Mouse (Mus musculus): ENCODE measurements around the gene Aunip. TPM values are rescaled to one million over a fixed set of nuclear protein-coding genes. Genes with fewer than 3 reads are reported as not detected.
A peak's percentile ranks its signal among the peaks of the same experiment; 100 is the strongest.

Gene Aunip
- polyA plus RNA-seq, 1 experiment from 2014 or later: 8.5 TPM

DNA sequence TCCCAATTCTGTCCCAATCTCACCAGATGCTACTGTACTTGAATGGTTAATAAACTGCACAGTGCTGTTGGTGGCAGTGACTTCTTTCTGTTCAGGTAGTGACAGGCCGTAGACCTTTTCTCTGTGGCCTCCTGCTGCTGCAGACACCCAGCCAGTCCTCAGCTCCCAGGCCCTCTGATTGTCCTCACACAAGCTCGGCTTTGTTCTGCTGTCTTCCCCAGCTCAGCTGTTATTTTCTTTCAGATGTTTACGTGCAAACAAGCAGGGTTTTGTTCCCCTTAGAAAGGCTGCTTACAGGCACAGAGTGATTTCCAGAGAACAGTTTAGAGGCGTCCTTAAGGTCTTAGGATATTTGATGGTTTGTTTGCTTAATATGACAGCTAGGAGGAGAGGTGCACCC lies 37.0 kb upstream of the Aunip start:
- Histone ChIP-seq H3K4me2 (no peak overlapping the region), H3K4me1 (peaks cover 11% of the 10 kb centered on the region), H3K27ac (replicated peaks) (no peak overlapping the region), H3K36me3 (peaks cover 66% of the 10 kb centered on the region), H3K27me3 (replicated peaks) (no peaks in the 10 kb centered on the region), H3K9ac (no peak overlapping the region), H3K9me3 (no peaks in the 10 kb centered on the region), H3K4me3 (no peak overlapping the region)
- no peak for ATAC-seq (ENCODE audit: extremely low read depth, insufficient number of reproducible peaks, low FRiP score, low TSS enrichment)
- 84% methylated on average over 4 of the region's 4 CpGs for WGBS

DNA sequence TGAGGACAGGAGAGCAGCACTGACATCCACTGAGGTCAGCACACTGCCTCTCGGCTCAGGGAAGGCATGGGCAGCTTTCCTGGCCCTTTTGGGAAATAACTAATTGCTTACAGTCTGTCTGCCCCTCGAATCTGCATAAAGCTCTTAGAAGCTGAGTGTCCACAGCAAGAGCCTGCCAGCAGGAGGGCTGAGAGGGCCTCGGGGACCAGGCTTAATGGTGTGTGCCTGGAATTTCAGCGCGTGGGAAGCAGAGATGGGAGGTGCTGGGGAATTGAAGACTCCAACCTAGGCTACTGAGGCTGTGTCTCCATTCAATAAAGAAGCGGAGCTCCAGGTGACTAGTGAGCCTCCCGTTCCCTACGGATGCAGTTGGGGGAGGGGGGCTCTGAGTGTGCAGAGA lies 36.6 kb upstream of the Aunip start:
- no peak overlapping the region for H3K27ac ChIP-seq (replicated peaks)
- WGBS: 77% methylated on average over 8 of the region's 8 CpGs
- H3K4me2 ChIP-seq: no peak overlapping the region
- peaks cover 66% of the 10 kb centered on the region for H3K36me3 ChIP-seq
- H3K27me3 ChIP-seq (replicated peaks): no peaks in the 10 kb centered on the region
- no peak overlapping the region for H3K9ac ChIP-seq
- peaks cover 10% of the 10 kb centered on the region for H3K4me1 ChIP-seq
- ATAC-seq (ENCODE audit: extremely low read depth, insufficient number of reproducible peaks, low FRiP score, low TSS enrichment): no peak
- H3K4me3 ChIP-seq: no peak overlapping the region
- H3K9me3 ChIP-seq: no peaks in the 10 kb centered on the region

- no peak for ATAC-seq (ENCODE audit: extremely low read depth, insufficient number of reproducible peaks, low FRiP score, low TSS enrichment)
- no peak overlapping the region for H3K9ac ChIP-seq
- H3K4me3 ChIP-seq: no peak overlapping the region
- no peaks in the 10 kb centered on the region for H3K9me3 ChIP-seq
- no peaks in the 10 kb centered on the region for H3K4me1 ChIP-seq
- peaks cover 52% of the 10 kb centered on the region for H3K36me3 ChIP-seq
- H3K27ac ChIP-seq (replicated peaks): no peak overlapping the region
- no peak overlapping the region for H3K4me2 ChIP-seq
- 84% methylated on average over 8 of the region's 8 CpGs for WGBS
- H3K27me3 ChIP-seq (replicated peaks): peaks cover 8% of the 10 kb centered on the region; the same call in 1 of the 2 replicates
Observed at GRCm38 (mm10) chr4:134476899-134477298, 33.9 kb upstream of the Aunip start.

DNA sequence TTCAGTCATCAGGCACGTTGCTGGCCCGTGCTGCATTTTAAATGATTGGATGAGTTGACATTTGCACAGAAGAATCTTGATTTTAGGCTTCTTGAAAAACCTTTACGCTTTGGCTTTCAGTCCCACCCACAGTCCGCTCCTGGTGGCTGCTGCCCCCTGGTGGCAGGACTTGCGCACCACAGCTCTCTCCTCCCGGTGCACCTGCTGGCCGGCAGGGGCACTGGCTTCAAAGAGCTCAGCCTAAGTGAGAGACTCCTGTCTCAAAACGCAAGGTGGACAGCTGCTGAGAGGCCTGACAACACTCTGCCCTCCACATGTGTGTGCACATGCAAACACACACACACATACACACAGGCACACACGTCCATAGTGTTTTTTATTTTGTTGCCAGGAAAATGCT lies 32.8 kb upstream of the Aunip start:
- Histone ChIP-seq H3K4me2 (no peak overlapping the region), H3K27ac (replicated peaks) (no peak overlapping the region), H3K4me3 (no peak overlapping the region), H3K4me1 (no peaks in the 10 kb centered on the region), H3K36me3 (peaks cover 40% of the 10 kb centered on the region), H3K27me3 (replicated peaks) (peaks cover 17% of the 10 kb centered on the region), H3K9me3 (no peaks in the 10 kb centered on the region), H3K9ac (peak overlapping the region; percentile 58; the same call in 1 of the 2 replicates)
- ATAC-seq (ENCODE audit: extremely low read depth, insufficient number of reproducible peaks, low FRiP score, low TSS enrichment): no peak; the same call in 1 of the 2 replicates
- 5% methylated on average over 9 of the region's 9 CpGs for WGBS

DNA sequence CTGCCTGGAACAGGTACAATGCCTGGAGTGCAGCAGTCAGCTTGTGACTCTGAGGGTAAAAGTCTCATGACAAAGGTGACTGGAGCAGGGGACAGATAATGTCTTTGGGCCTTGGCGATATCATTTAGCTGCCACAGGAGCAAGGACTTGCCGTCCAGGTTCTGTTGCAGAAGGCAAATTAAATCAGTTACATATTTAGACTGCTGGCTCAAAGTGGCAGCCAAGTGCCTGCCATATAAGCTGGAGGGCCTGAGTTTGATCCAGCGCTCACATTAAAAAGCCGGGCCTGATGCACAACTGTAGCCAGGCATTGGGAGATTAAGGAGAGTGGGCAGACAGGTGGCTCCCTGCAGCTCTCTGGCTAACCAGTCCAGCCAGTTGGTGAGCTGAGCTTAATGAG lies 31.0 kb upstream of the Aunip start:
- ATAC-seq (ENCODE audit: extremely low read depth, insufficient number of reproducible peaks, low FRiP score, low TSS enrichment): no peak
- Histone ChIP-seq H3K4me3 (no peak overlapping the region), H3K27me3 (replicated peaks) (peaks cover 22% of the 10 kb centered on the region), H3K9ac (no peak overlapping the region), H3K27ac (replicated peaks) (no peak overlapping the region), H3K4me1 (0 out of 2 replicates have a peak, but pooled peaks cover 3% of the 10 kb centered on the region), H3K4me2 (no peak overlapping the region), H3K36me3 (peaks cover 25% of the 10 kb centered on the region), H3K9me3 (no peaks in the 10 kb centered on the region)
- WGBS: 70% methylated on average over 4 of the region's 4 CpGs

- WGBS: 22% methylated on average over 6 of the region's 6 CpGs
- Histone ChIP-seq H3K27ac (replicated peaks) (no peak overlapping the region), H3K4me3 (no peak overlapping the region), H3K9ac (no peak overlapping the region), H3K36me3 (peaks cover 15% of the 10 kb centered on the region), H3K27me3 (replicated peaks) (peaks cover 22% of the 10 kb centered on the region), H3K9me3 (no peaks in the 10 kb centered on the region), H3K4me2 (no peak overlapping the region), H3K4me1 (0 out of 2 replicates have a peak, but pooled peaks cover 3% of the 10 kb centered on the region)
- ATAC-seq (ENCODE audit: extremely low read depth, insufficient number of reproducible peaks, low FRiP score, low TSS enrichment): no peak
Observed at GRCm38 (mm10) chr4:134480864-134481263, 29.9 kb upstream of the Aunip start.

DNA sequence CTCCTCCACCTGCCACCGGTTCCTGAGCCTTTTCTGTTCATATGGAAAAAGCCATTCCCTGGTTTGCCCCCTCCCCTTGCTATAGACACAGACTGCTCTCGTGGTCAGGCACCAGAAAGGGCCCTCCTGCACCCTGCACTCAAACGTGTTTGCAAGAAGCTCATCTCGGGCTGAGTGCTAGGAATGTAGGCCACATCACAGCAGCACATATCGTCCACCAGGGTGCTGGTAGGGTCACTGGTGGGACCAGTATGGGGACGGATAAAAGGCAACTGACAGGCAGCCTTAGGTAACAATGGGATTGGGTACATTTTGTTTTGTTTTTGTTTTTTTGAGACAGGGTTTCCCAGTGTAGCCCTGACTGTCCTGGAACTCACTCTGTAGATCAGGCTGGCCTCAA lies 29.5 kb upstream of the Aunip start:
- no peak overlapping the region for H3K9ac ChIP-seq
- no peaks in the 10 kb centered on the region for H3K9me3 ChIP-seq
- no peak overlapping the region for H3K27ac ChIP-seq (replicated peaks)
- no peak overlapping the region for H3K4me2 ChIP-seq
- H3K36me3 ChIP-seq: peaks cover 11% of the 10 kb centered on the region
- no peak overlapping the region for H3K4me3 ChIP-seq
- WGBS: 55% methylated on average over 6 of the region's 6 CpGs
- H3K4me1 ChIP-seq: 0 out of 2 replicates have a peak, but pooled peaks cover 3% of the 10 kb centered on the region
- H3K27me3 ChIP-seq (replicated peaks): peaks cover 22% of the 10 kb centered on the region
- ATAC-seq (ENCODE audit: extremely low read depth, insufficient number of reproducible peaks, low FRiP score, low TSS enrichment): no peak

DNA sequence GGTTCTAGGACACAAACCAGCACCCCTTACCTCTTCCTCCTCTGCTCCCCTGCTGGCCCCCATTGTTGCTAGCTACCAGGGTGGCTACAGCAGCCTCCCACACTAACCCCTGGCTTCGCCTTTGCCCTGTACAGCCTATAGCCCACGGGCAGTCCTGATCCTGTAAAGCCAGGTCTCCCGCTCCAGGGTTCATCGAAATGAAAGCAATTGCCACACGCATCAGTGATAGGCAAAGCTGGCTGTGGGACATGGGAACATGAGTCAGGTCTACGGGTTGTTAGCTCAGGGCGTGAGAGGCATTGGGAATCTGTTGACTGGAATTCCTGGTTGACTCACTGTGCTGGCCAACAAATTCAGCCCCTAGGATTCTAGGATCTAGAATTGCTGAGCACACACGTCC lies 28.4 kb upstream of the Aunip start:
- Histone ChIP-seq H3K36me3 (no peaks in the 10 kb centered on the region), H3K27ac (replicated peaks) (no peak overlapping the region), H3K4me1 (0 out of 2 replicates have a peak, but pooled peaks cover 3% of the 10 kb centered on the region), H3K9ac (no peak overlapping the region), H3K4me2 (no peak overlapping the region), H3K27me3 (replicated peaks) (peaks cover 22% of the 10 kb centered on the region), H3K4me3 (no peak overlapping the region), H3K9me3 (no peaks in the 10 kb centered on the region)
- WGBS: 72% methylated on average over 8 of the region's 8 CpGs
- ATAC-seq (ENCODE audit: extremely low read depth, insufficient number of reproducible peaks, low FRiP score, low TSS enrichment): no peak

DNA sequence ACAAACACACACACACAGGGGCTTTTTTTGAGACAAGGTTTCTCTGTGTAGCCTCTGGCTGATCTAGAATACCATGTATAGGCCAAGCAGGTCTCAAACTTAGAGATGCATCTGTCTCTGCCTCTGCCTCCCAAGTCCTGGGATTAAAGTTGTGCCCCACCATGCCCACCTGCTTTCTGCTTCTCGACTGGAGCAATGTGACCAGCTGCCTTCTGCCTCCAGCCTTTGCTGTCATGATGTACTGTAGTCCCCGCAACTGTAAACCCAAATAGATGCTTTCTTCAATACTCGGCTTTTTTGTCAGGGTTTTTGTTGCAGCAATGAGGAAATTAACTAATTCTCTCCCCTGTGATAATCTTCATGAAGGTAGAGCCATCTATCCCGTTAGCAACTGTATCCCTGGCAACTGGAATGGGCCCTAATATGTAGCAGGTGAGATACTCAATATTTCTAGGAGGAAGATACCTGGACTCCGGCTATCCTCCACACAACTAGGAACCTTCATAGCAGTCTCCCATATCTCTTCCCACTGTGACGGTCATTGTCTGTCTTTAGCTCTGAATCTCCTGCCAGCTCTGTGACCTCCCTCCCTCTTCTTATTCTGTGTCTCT lies 27.6 kb upstream of the Aunip start:
- H3K4me2 ChIP-seq: no peak overlapping the region
- H3K9me3 ChIP-seq: no peaks in the 10 kb centered on the region
- 0 out of 2 replicates have a peak, but pooled peaks cover 3% of the 10 kb centered on the region for H3K4me1 ChIP-seq
- no peak for ATAC-seq (ENCODE audit: extremely low read depth, insufficient number of reproducible peaks, low FRiP score, low TSS enrichment)
- peak overlapping the region; percentile 45; the same call in 1 of the 2 replicates for H3K9ac ChIP-seq
- no peaks in the 10 kb centered on the region for H3K36me3 ChIP-seq
- H3K27me3 ChIP-seq (replicated peaks): peaks cover 22% of the 10 kb centered on the region
- WGBS: 55% methylated on average over 6 of the region's 6 CpGs
- no peak overlapping the region for H3K27ac ChIP-seq (replicated peaks)
- no peak overlapping the region for H3K4me3 ChIP-seq

GRCm38 (mm10) chr4:134483696-134484095 lies 27.1 kb upstream of the Aunip start:
- no peak overlapping the region for H3K4me3 ChIP-seq
- 0 out of 2 replicates have a peak, but pooled peaks cover 3% of the 10 kb centered on the region for H3K4me1 ChIP-seq
- no peak for ATAC-seq (ENCODE audit: extremely low read depth, insufficient number of reproducible peaks, low FRiP score, low TSS enrichment)
- H3K9me3 ChIP-seq: no peaks in the 10 kb centered on the region
- 46% methylated on average over 6 of the region's 6 CpGs for WGBS
- peaks cover 22% of the 10 kb centered on the region for H3K27me3 ChIP-seq (replicated peaks)
- peak overlapping the region; percentile 45; the same call in 1 of the 2 replicates for H3K9ac ChIP-seq
- no peak overlapping the region for H3K27ac ChIP-seq (replicated peaks)
- H3K4me2 ChIP-seq: no peak overlapping the region
- H3K36me3 ChIP-seq: no peaks in the 10 kb centered on the region

- H3K4me3 ChIP-seq: no peak overlapping the region
- H3K27me3 ChIP-seq (replicated peaks): peaks cover 22% of the 10 kb centered on the region
- H3K4me2 ChIP-seq: no peak overlapping the region
- no peaks in the 10 kb centered on the region for H3K36me3 ChIP-seq
- H3K9me3 ChIP-seq: no peaks in the 10 kb centered on the region
- H3K4me1 ChIP-seq: 0 out of 2 replicates have a peak, but pooled peaks cover 3% of the 10 kb centered on the region
- H3K9ac ChIP-seq: no peak overlapping the region
- H3K27ac ChIP-seq (replicated peaks): no peak overlapping the region
- WGBS: 74% methylated on average over 10 of the region's 10 CpGs
- ATAC-seq (ENCODE audit: extremely low read depth, insufficient number of reproducible peaks, low FRiP score, low TSS enrichment): no peak
Observed at GRCm38 (mm10) chr4:134484231-134484630, 26.6 kb upstream of the Aunip start.
